Mouse (Mus musculus): Measurements from ENCODE around the gene Gm20388.

Gene Gm20388

Small RNA genes within 50 kb of the gene (microRNA-seq; reads per million reads assigned to microRNA genes)
- gene Gm22715 (0 reads per million in 2 experiments), gene Gm24366 (0 reads per million in 2 experiments), gene Gm27530 (0 reads per million in 2 experiments), gene Mir1967 (0 reads per million in 2 experiments), gene Mir6396 (0 reads per million in 2 experiments), gene Mir7079 (0 reads per million in 2 experiments), gene Mir7080 (1.8 to 4.6 reads per million in 2 experiments), gene Mir7237 (0.11 to 0.49 reads per million in 2 experiments), gene Mir7687 (0.46 to 1.2 reads per million in 2 experiments)

Measured in adrenal gland (tissue).